Mouse (Mus musculus) layer of hippocampus, adult 2 months (tissue): ENCODE data around the gene Npw. TPM values are rescaled to one million over a fixed set of nuclear protein-coding genes. Genes with fewer than 3 reads are reported as not detected.

ENCODE experiments used
- DNase-seq, 2 experiments: peaks; one replicate each; pipeline ENCODE4 v3.0.0; 2022; ENCODE audit warnings: low spot score in 2 of 2
- H3K27ac ChIP-seq: fragments of 200-600 bp; 2 replicates; pipeline ENCODE4 v1.8.1; 2022
- H3K4me3 ChIP-seq: fragments of 200-600 bp; 2 replicates; pipeline ENCODE4 v1.8.1; 2022; ENCODE audit warnings: mild to moderate bottlenecking
- CTCF ChIP-seq: fragments of 200-600 bp; conservative IDR thresholded peaks from 2 replicates; pipeline ENCODE4 v1.8.1; 2022; ENCODE audit warnings: antibody characterized with exemption, mild to moderate bottlenecking, moderate library complexity
- total RNA-seq, 2 experiments: library from RNA; stranded (reverse); gene quantifications; 2 replicates each; pipeline ENCODE4 v1.2.3; 2021

Gene Npw
- total RNA-seq, 2 experiments from 2014 or later: 2.0 to 2.3 TPM

DNA sequence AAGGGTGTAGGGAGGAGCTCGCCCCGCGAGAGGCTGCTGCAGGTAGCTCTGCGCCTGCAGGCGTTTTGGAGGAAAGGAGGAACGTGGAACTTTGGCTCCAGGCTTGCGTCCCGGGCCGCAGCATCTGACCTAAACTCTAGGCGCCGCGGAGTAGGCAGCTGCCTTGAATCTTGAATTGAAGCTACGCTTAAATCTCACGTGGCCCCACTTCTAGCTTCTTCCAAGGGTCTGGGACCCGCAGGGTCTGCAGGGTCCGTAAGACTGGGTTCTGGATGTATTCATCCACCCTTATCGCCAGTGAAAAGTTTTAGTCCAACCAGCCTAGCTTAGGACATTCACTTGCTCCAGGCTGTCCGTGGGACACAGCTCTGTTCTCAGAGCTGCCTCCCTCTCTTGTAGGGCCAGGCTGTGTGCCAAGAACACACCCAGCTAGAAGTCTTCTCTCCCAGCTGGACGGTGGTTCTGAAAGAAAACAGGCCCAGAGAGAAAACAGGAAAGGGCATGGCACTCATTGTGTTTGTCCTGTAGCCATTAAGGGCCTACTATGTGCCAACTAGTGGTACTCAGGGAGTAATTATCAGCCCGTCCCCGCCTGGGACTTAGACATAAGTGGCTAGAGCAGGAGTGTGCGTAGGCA is 25.3 kb downstream of the Npw start:
- Histone ChIP-seq H3K27ac (peak overlapping the region; percentile 92), H3K4me3 (peak overlapping the region; percentile 93)
- no peak for TF ChIP-seq CTCF
- DNase-seq: peak in 1 of 2 experiments; percentile 30

DNA sequence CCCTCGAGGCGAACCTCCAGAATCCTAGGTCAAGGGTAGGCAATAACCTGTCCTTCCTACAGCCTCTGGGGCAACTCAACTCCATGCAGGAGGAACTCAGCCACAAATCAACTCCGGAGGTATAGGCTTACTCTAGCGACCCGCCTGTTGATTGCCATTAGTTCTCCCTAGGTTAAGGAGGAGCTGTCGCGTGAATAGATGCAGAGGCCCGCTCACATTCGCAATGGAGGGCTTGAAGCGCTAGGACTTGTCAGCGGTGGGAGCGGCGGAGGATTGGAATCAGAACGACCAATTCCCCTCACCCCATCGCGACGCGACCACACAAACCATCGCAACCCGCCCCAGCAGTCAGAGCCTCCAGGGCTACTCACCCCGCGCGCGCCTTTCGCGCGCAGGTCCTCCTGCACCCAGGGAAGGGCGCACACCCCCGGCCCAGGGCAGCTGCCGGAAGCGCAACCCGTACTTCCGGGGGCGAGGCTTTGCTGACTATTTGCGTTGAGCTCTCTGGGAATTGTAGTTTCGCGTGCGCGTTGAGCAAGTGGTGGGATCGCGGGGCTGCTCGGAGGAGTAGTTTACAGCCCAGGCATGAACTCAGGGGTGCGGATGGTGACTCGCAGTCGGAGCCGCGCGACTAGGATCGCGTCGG is 26.0 kb downstream of the Npw start, which contains the start of the genes Tsc2 and Nthl1:
Tsc2 (minus strand) TSS at position 464 of the 646 bp plus-strand sequence.
Nthl1 (plus strand) TSS at position 514 of the 646 bp plus-strand sequence.
- Histone ChIP-seq H3K4me3 (peak within 1 kb of the TSS; percentile 93), H3K27ac (peak within 1 kb of the TSS; percentile 92)
- peak; percentile 83 to 86 for DNase-seq
- TF ChIP-seq CTCF: no peak

DNA sequence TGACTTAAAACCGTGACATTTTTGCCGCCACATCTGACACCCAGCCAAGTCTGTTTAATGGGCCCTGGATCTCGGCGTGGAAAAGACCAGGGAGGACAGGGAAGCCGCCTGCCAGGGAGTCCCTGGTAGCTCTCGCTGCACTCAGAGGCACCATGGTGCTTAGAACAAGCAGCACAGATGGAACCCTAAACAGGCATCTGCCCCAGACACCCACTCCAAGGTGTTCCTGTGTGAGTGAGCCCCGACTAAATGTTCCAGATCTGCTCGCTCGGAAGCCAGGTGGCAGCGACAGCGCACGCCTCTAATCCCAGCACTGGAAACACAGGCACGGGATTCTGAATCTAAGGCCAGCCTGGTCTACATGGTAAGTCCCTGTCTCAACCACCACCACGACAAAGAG is 28.2 kb downstream of the Npw start:
- no peak for TF ChIP-seq CTCF
- Histone ChIP-seq H3K27ac (peak overlapping the region; percentile 80), H3K4me3 (peak overlapping the region; percentile 38)
- DNase-seq: peak; percentile 85 to 89

DNA sequence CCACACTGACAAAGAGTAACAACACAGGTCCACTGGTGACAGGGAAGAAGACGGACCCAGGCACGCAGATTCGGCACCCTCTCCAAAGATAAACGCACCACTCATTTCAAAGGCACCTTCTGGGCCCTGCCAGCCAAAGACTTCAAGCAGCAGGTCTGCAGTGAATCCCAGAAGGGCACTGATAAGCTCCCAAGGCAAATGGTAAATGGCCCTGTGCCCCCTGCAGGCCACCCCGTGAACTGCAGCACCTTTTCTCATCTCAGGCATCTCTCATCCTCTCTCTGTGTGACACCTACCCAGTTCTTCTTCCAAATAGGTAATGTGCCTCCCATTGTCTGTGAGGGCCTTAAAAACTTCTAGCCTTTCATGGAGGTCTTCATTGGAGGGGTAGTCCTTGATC is 29.6 kb downstream of the Npw start:
- no peak overlapping the region for H3K27ac ChIP-seq
- DNase-seq: peak; percentile 49 to 76
- TF ChIP-seq CTCF: peak; percentile 99
- no peak overlapping the region for H3K4me3 ChIP-seq

- no peak for DNase-seq
- TF ChIP-seq CTCF: no peak
- Histone ChIP-seq H3K27ac (no peak overlapping the region), H3K4me3 (no peak overlapping the region)
Observed at GRCm38 (mm10) chr17:24625472-24625871, 32.8 kb downstream of the Npw start.

GRCm38 (mm10) chr17:24617561-24618194 is 40.6 kb downstream of the Npw start:
- Histone ChIP-seq H3K27ac (no peak overlapping the region), H3K4me3 (no peak overlapping the region)
- TF ChIP-seq CTCF: peak; percentile 39
- DNase-seq: no peak

DNA sequence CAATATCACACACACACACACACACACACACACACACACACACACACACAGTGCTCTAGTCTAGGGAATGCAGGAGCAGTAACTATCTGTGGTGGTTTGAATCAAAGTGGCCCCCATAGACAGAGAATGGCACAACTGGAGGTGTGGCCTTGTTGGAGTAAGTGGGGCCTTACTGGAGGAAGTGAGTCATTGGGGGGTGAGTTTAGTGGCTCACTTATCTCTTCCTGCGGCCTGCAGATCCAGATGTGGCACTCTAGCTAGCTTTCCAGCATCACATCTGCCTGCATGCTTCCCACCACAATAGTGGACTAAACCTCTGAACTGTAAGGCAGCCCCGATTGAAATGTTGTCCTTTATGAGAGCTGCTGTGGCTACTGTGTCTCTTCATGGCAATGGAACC is 47.5 kb downstream of the Npw start:
- DNase-seq: no peak
- TF ChIP-seq CTCF: no peak
- no peak overlapping the region for H3K27ac ChIP-seq
- H3K4me3 ChIP-seq: no peak overlapping the region

DNA sequence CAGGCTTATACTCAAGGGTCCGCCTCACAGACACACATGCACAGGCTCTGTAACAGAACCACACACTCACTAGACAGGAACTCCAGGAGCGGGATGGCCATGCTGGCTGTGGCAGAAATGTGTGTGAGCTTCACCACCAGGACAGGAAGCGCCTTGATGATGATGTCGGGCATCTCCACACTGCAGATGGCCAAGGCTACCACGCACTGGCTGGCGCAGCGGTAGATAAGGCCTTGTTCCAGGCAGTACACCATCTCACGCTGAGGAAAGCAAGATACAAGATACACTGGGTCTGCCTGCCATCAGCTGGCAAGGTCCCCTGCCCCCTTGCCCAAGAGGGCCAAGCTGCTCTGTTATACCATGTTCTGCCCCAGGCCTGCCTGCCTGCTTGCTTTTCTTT is 49.4 kb downstream of the Npw start:
- TF ChIP-seq CTCF: no peak
- Histone ChIP-seq H3K27ac (no peak overlapping the region), H3K4me3 (no peak overlapping the region)
- no peak for DNase-seq

DNA sequence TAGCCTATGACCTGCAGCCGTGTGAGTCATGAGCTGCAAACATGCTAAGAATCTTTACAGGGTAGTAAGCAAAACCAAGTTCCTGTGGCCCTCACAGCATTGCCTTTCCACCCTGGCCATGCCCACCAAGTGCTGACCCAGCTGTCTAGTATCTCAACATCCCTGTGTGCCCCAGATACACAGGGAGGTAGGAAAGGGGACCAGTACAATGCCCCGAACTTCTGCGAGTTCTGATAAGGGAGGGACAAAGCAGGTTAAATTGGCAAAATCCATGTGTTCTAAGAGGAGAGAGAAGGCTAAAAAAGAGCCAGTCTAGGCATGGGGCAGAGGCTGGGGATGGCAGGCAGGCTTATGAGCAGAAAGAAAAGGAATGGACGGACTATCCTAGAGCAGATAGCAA is 49.9 kb downstream of the Npw start:
- Histone ChIP-seq H3K4me3 (no peak overlapping the region), H3K27ac (no peak overlapping the region)
- no peak for TF ChIP-seq CTCF
- DNase-seq: no peak

Other genes starting within 250 kb of the Npw start
- 100 to 1,000 TPM; 127 to 134 TPM for gene Rnps1, start 243.9 kb downstream of the Npw start, total RNA-seq
- gene Eci1, start 231.8 kb downstream of the Npw start, total RNA-seq: 10 to 100 TPM; 30.7 to 35.5 TPM
- gene Dnase1l2, start 215.4 kb downstream of the Npw start, total RNA-seq: 10 to 100 TPM in 1 of 2 experiments, 1 to 10 TPM in 1; 5.4 to 10.7 TPM
- 10 to 100 TPM; 34.0 to 39.4 TPM for gene E4f1, start 188.1 kb downstream of the Npw start, total RNA-seq
- gene Pgp, start 188.1 kb downstream of the Npw start, total RNA-seq: 10 to 100 TPM; 58.2 to 62.7 TPM
- gene Bricd5, start 184.6 kb downstream of the Npw start, total RNA-seq: 1 to 10 TPM; 2.0 to 2.3 TPM
- 10 to 100 TPM; 36.0 to 44.9 TPM for gene Mlst8, start 179.4 kb downstream of the Npw start, total RNA-seq
- gene Caskin1, start 169.9 kb downstream of the Npw start, total RNA-seq: 100 to 1,000 TPM; 153 to 158 TPM
- 10 to 100 TPM; 87.9 to 95.5 TPM for gene Traf7, start 130.5 kb downstream of the Npw start, total RNA-seq
- gene Rab26, start 124.2 kb downstream of the Npw start, total RNA-seq: 10 to 100 TPM; 78.2 to 82.2 TPM
- 10 to 100 TPM; 87.0 to 93.3 TPM for gene Pkd1, start 108.6 kb downstream of the Npw start, total RNA-seq
- gene Tsc2, start 25.8 kb downstream of the Npw start, total RNA-seq: 100 to 1,000 TPM; 192 to 223 TPM
- 1 to 10 TPM; 6.2 to 6.8 TPM for gene Nthl1, start 25.8 kb downstream of the Npw start, total RNA-seq
- gene Slc9a3r2, start 8.1 kb downstream of the Npw start, total RNA-seq: 10 to 100 TPM; 41.9 to 44.1 TPM
- 10 to 100 TPM; 36.6 to 43.9 TPM for gene Zfp598, start 11.2 kb upstream of the Npw start, total RNA-seq
- 100 to 1,000 TPM; 146 to 155 TPM for gene Syngr3, start 31.5 kb upstream of the Npw start, total RNA-seq
- gene Gfer, start 37.7 kb upstream of the Npw start, total RNA-seq: 10 to 100 TPM; 22.3 to 22.4 TPM
- 1 to 10 TPM; 3.3 to 3.4 TPM for gene Noxo1, start 37.8 kb upstream of the Npw start, total RNA-seq
- 10 to 100 TPM; 30.9 to 32.8 TPM for gene Tbl3, start 49.2 kb upstream of the Npw start, total RNA-seq
- gene Rnf151, start 59.6 kb upstream of the Npw start, total RNA-seq: under 1 TPM in 1 of 2 experiments, not detected in 1; 0.56 TPM
- 100 to 1,000 TPM; 302 to 315 TPM for gene Rps2, start 59.7 kb upstream of the Npw start, total RNA-seq
- 100 to 1,000 TPM; 210 to 227 TPM for gene Ndufb10, start 66.0 kb upstream of the Npw start, total RNA-seq
- under 1 TPM; 0.38 to 0.61 TPM for gene Rpl3l, start 69.4 kb upstream of the Npw start, total RNA-seq
- 10 to 100 TPM; 32.0 to 40.8 TPM for gene Msrb1, start 78.2 kb upstream of the Npw start, total RNA-seq
- not detected for gene Hs3st6, start 94.5 kb upstream of the Npw start, total RNA-seq
- not detected for gene Meiob, start 145.8 kb upstream of the Npw start, total RNA-seq
- gene Hagh, start 181.7 kb upstream of the Npw start, total RNA-seq: 100 to 1,000 TPM; 135 to 137 TPM
- gene Fahd1, start 191.9 kb upstream of the Npw start, total RNA-seq: 10 to 100 TPM; 21.1 to 22.4 TPM
- gene Igfals, start 207.5 kb upstream of the Npw start, total RNA-seq: under 1 TPM in 1 of 2 experiments, not detected in 1; 0.34 TPM
- gene Nubp2, start 227.9 kb upstream of the Npw start, total RNA-seq: 10 to 100 TPM; 34.3 to 35.8 TPM
- gene Spsb3, start 228.2 kb upstream of the Npw start, total RNA-seq: 10 to 100 TPM; 43.6 to 45.0 TPM
- 10 to 100 TPM; 66.9 to 72.7 TPM for gene Eme2, start 236.6 kb upstream of the Npw start, total RNA-seq
- 10 to 100 TPM; 80.4 to 85.1 TPM for gene Mrps34, start 236.7 kb upstream of the Npw start, total RNA-seq
- gene Nme3, start 238.0 kb upstream of the Npw start, total RNA-seq: 10 to 100 TPM; 60.1 to 63.7 TPM